Mouse (Mus musculus) forebrain, embryonic 11.5 days (tissue): ENCODE measurements at regions not wholly inside any gene's neighbourhood (a gene's known extent, or its start where the extent isn't known, plus 50 kb on each side); places are given as distances from the start of the nearest gene placed in this dataset.
A peak's percentile ranks its signal among the peaks of the same experiment; 100 is the strongest.

Experiments
- ATAC-seq: fragments of 200-750 bp; cut with Nextera tagmentation; replicated peaks from 2 replicates; pipeline ENCODE4 v1.8.0; 2017; ENCODE audit warnings: moderate TSS enrichment; ENCODE audit not compliant: low FRiP score
- DNase-seq: peaks from one replicate; pipeline ENCODE4 v3.0.0-alpha.2; 2017; ENCODE audit warnings: low spot score
- H3K27ac ChIP-seq: fragments of 300-500 bp; sonication (generic); 2 replicates; pipeline ENCODE4 v1.5.1; 2014; ENCODE audit warnings: low read depth, low read length
- H3K27me3 ChIP-seq: fragments of 300-500 bp; sonication (generic); 2 replicates; pipeline ENCODE4 v1.6.1; 2014; ENCODE audit warnings: mild to moderate bottlenecking, low read length, mixed read lengths; ENCODE audit not compliant: control insufficient read depth, insufficient read depth
- H3K36me3 ChIP-seq: fragments of 300-500 bp; sonication (generic); 2 replicates; pipeline ENCODE4 v1.6.1; 2014; ENCODE audit warnings: mild to moderate bottlenecking, low read length, moderate library complexity, mixed read lengths; ENCODE audit not compliant: control insufficient read depth, insufficient read depth
- H3K4me1 ChIP-seq: fragments of 300-500 bp; sonication (generic); replicated peaks from 2 replicates; pipeline ENCODE4 v1.6.1; 2014; ENCODE audit warnings: low read length, mixed read lengths; ENCODE audit not compliant: control insufficient read depth, insufficient read depth
- H3K4me2 ChIP-seq: fragments of 300-500 bp; sonication (generic); 2 replicates; pipeline ENCODE4 v1.6.1; 2014; ENCODE audit warnings: low read depth, mild to moderate bottlenecking, low read length, moderate library complexity, mixed read lengths; ENCODE audit not compliant: severe bottlenecking
- H3K4me3 ChIP-seq: fragments of 300-500 bp; sonication (generic); 2 replicates; pipeline ENCODE4 v1.5.1; 2014; ENCODE audit warnings: low read depth, low read length
- H3K9ac ChIP-seq: fragments of 300-500 bp; sonication (generic); 2 replicates; pipeline ENCODE4 v1.6.1; 2014; ENCODE audit warnings: low read length
- H3K9me3 ChIP-seq: fragments of 300-500 bp; sonication (generic); 2 replicates; pipeline ENCODE4 v1.6.1; 2016; ENCODE audit warnings: low read length, mixed read lengths; ENCODE audit not compliant: control insufficient read depth
- WGBS: fragments of 180-500 bp; shearing (Covaris S2); extraction: QIAGEN DNeasy Blood & Tissue Kit; methylation state at CpG from one replicate; pipeline ENCODE4 v1.1.7; 2014; 5-methylcytosine and 5-hydroxymethylcytosine counted together

- ATAC-seq (no peak), DNase-seq (no peak)
- Histone ChIP-seq H3K9me3 (no peaks in the 10 kb centered on the region), H3K4me3 (no peak overlapping the region), H3K27ac (no peak overlapping the region), H3K4me1 (no peaks in the 10 kb centered on the region), H3K27me3 (no peaks in the 10 kb centered on the region), H3K9ac (no peak overlapping the region), H3K36me3 (no peaks in the 10 kb centered on the region), H3K4me2 (no peak overlapping the region)
Observed at GRCm38 (mm10) chr13:11375452-11375851, 731.3 kb downstream of the Ryr2 start.

DNA sequence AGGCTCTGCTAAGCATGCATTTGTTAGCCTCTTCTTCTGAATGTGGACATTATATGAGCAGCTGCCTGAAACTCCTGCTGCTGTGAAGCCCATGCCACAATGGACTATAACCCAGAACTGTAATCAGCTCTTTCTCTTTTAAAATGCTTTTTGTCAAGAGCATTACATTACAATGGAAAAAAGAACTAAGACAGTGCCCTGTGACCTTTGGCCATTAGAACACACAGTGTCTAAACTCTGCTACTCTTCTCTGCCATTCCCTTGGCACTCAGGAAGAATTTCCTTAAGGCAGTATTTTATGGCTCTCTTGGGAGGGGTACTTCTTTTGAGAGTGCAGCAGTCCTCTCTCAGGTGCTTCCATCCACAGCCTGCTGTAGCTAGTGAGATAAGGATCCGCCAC lies 737.3 kb downstream of the Ryr2 start:
- Histone ChIP-seq H3K4me3 (no peak overlapping the region), H3K36me3 (no peaks in the 10 kb centered on the region), H3K27me3 (no peaks in the 10 kb centered on the region), H3K4me2 (no peak overlapping the region), H3K9me3 (no peaks in the 10 kb centered on the region), H3K9ac (no peak overlapping the region), H3K4me1 (no peaks in the 10 kb centered on the region), H3K27ac (no peak overlapping the region)
- DNase-seq (no peak), ATAC-seq (no peak)
- 84% methylated on average over 1 of the region's 1 CpGs for WGBS

DNA sequence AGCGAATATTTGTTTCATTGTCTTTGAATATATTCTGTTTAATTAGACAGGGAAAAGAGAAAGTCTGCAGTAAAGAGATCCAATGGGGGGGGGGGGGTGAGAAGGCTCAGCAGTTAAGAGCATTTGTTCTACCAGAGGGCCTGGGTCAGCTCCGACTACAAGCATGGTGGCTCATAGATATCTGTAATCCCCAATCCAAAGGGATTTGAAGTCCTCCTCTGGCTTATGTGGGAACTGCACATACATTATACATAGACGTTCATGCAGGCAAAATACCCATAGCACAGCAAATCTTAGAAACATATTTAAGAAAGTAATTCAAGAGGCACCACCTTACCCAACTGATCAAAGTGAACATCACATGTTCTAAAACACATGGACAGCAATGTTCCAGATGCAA lies 743.9 kb downstream of the Ryr2 start:
- H3K9me3 ChIP-seq = no peaks in the 10 kb centered on the region
- ATAC-seq (no peak), DNase-seq (no peak)
- WGBS = 68% methylated on average over 3 of the region's 3 CpGs
- H3K4me1 ChIP-seq = no peaks in the 10 kb centered on the region
- no peaks in the 10 kb centered on the region for H3K36me3 ChIP-seq
- no peaks in the 10 kb centered on the region for H3K27me3 ChIP-seq
- no peak overlapping the region for H3K27ac ChIP-seq
- no peak overlapping the region for H3K4me3 ChIP-seq
- no peak overlapping the region for H3K9ac ChIP-seq
- H3K4me2 ChIP-seq = no peak overlapping the region

GRCm38 (mm10) chr13:11348502-11348849 lies 758.3 kb downstream of the Ryr2 start:
- ATAC-seq = peak; percentile 49
- Histone ChIP-seq H3K9ac (no peak overlapping the region), H3K4me3 (no peak overlapping the region), H3K9me3 (no peaks in the 10 kb centered on the region), H3K4me1 (no peaks in the 10 kb centered on the region), H3K4me2 (no peak overlapping the region), H3K27me3 (no peaks in the 10 kb centered on the region), H3K36me3 (no peaks in the 10 kb centered on the region), H3K27ac (no peak overlapping the region)
- 46% methylated on average over 4 of the region's 4 CpGs for WGBS
- DNase-seq = no peak

DNA sequence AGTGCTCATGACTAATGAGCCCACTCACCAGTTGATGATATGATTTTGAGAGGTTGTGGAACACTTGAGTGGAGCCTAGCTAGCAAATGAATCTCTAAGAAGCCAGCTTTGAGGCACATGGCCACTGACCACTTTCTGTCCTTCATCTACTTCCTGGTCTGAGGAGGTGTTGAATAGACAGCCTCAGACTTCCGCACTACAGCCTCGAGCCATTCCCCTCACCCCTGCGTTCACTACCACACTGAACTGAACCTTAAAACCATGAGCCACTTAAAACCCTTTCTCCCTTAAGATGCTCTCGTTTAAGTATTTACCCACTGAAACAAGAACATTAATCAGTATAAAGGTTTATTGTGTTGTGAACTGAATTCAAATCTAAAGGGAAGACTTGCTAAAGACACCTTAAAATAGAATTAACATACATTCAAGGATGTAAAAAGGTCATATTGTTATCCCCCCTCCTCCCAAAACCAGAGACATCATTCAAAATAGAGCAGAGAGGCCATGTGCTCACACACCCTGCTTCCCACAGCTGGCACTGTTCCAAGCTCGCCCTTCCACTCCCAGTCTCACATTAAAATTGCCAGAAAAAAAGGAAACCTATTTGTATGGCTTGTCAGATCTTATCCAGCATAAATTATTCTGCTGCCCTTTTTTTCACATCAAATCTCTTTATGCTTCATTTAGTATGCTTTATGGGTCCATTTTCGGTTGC lies 758.8 kb downstream of the Ryr2 start:
- Histone ChIP-seq H3K4me3 (no peak overlapping the region), H3K36me3 (no peaks in the 10 kb centered on the region), H3K4me1 (no peaks in the 10 kb centered on the region), H3K9ac (no peak overlapping the region), H3K27ac (no peak overlapping the region), H3K9me3 (no peaks in the 10 kb centered on the region), H3K27me3 (no peaks in the 10 kb centered on the region), H3K4me2 (no peak overlapping the region)
- 67% methylated on average over 6 of the region's 6 CpGs for WGBS
- ATAC-seq (peak; percentile 63), DNase-seq (peak; percentile 53)

DNA sequence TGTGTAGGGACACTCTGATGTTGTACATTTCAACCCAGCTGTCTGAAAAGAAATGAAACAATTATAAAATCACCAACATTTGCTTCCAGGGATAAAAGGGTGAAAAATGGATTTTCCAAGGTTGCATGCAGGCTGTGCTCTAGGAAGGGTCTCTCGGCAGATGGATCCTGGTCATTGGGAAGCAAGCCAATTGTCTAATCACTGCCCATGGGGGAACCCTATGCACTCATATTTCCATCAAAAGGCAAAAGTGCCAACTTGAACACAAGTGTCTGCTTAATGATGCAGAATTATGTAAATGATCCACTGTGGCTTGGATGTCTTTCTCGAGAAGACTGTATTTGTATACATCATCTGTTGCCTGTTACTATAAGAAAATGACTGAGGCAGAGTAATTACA lies 762.2 kb downstream of the Ryr2 start:
- 77% methylated on average over 2 of the region's 2 CpGs for WGBS
- no peaks in the 10 kb centered on the region for H3K9me3 ChIP-seq
- no peak for DNase-seq
- no peaks in the 10 kb centered on the region for H3K27me3 ChIP-seq
- no peak for ATAC-seq
- no peak overlapping the region for H3K27ac ChIP-seq
- H3K9ac ChIP-seq = no peak overlapping the region
- H3K4me3 ChIP-seq = no peak overlapping the region
- no peaks in the 10 kb centered on the region for H3K4me1 ChIP-seq
- H3K36me3 ChIP-seq = no peaks in the 10 kb centered on the region
- no peak overlapping the region for H3K4me2 ChIP-seq

DNA sequence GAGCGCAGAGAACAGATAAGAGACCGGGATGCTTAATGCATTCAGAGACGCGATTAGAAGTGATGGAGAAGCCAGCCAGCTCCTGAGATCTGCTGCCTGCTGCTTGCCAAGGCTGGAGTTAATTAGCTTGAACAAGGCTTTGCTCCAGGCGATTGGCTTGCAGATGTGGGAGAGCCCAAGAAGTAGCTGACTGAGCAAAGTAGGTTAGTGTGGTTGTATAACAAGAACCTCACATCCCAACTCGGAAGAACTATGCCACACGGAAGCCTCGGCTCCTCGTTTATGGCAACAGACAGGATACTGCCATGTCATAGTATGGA lies 768.5 kb downstream of the Ryr2 start:
- H3K4me1 ChIP-seq = no peaks in the 10 kb centered on the region
- H3K27ac ChIP-seq = no peak overlapping the region
- 58% methylated on average over 9 of the region's 9 CpGs for WGBS
- H3K4me3 ChIP-seq = no peak overlapping the region
- H3K9me3 ChIP-seq = no peaks in the 10 kb centered on the region
- no peaks in the 10 kb centered on the region for H3K36me3 ChIP-seq
- H3K9ac ChIP-seq = no peak overlapping the region
- no peaks in the 10 kb centered on the region for H3K27me3 ChIP-seq
- ATAC-seq (no peak), DNase-seq (no peak)
- H3K4me2 ChIP-seq = no peak overlapping the region

- H3K27me3 ChIP-seq = no peaks in the 10 kb centered on the region
- H3K27ac ChIP-seq = no peak overlapping the region
- no peak overlapping the region for H3K4me3 ChIP-seq
- no peaks in the 10 kb centered on the region for H3K4me1 ChIP-seq
- DNase-seq (no peak), ATAC-seq (no peak)
- H3K4me2 ChIP-seq = no peak overlapping the region
- WGBS = 60% methylated on average over 4 of the region's 4 CpGs
- H3K9ac ChIP-seq = no peak overlapping the region
- H3K9me3 ChIP-seq = no peaks in the 10 kb centered on the region
- no peaks in the 10 kb centered on the region for H3K36me3 ChIP-seq
Observed at GRCm38 (mm10) chr13:11337610-11338296, 769.0 kb downstream of the Ryr2 start.

DNA sequence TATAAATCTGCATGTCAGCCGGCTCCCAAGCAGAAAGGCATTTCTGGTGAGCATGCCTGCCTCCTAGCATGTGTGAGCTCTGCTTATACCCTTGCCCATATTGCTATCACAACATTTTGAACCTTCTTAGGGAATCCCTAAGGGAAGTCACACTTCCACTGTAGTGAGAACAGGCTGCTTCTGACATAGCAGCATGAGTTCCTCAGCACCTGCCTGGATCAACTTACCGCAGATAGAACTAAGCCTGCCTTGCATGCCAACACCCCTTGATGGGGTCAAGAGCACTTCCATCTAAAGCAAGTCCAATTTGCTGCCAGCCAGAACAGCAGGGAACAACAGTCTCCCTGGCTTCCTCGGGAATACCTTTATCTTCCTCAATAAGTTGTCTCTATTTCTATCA lies 769.8 kb downstream of the Ryr2 start:
- DNase-seq = no peak
- no peak overlapping the region for H3K4me3 ChIP-seq
- H3K9ac ChIP-seq = no peak overlapping the region

More for the DNA sequence above, 769.8 kb downstream of the Ryr2 start:
- no peaks in the 10 kb centered on the region for H3K9me3 ChIP-seq
- 83% methylated on average over 3 of the region's 3 CpGs for WGBS
- no peak for ATAC-seq
- no peak overlapping the region for H3K27ac ChIP-seq
- H3K4me1 ChIP-seq = no peaks in the 10 kb centered on the region
- H3K36me3 ChIP-seq = no peaks in the 10 kb centered on the region
- H3K27me3 ChIP-seq = no peaks in the 10 kb centered on the region
- no peak overlapping the region for H3K4me2 ChIP-seq
